Mouse (Mus musculus) heart, embryonic 12.5 days (tissue): ENCODE data around the gene Fmo2. TPM values are rescaled to one million over a fixed set of nuclear protein-coding genes. Genes with fewer than 3 reads are reported as not detected.

Experiments used
- ATAC-seq: fragments of 200-750 bp; cut with Nextera tagmentation; 2 replicates; pipeline ENCODE4 v1.8.0; 2017; ENCODE audit warnings: moderate TSS enrichment, moderate library complexity; ENCODE audit not compliant: insufficient number of reproducible peaks, low FRiP score
- H3K27ac ChIP-seq: fragments of 300-500 bp; sonication (generic); 2 replicates; pipeline ENCODE4 v1.5.1; 2016; ENCODE audit warnings: mild to moderate bottlenecking, moderate library complexity; ENCODE audit not compliant: poor library complexity, severe bottlenecking
- H3K27me3 ChIP-seq: fragments of 300-500 bp; sonication (generic); replicated peaks from 2 replicates; pipeline ENCODE4 v1.6.1; 2016; ENCODE audit warnings: mild to moderate bottlenecking, moderate library complexity
- H3K36me3 ChIP-seq: fragments of 300-500 bp; sonication (generic); 2 replicates; pipeline ENCODE4 v1.6.1; 2016; ENCODE audit warnings: mild to moderate bottlenecking, moderate library complexity
- H3K4me1 ChIP-seq: fragments of 300-500 bp; sonication (generic); replicated peaks from 2 replicates; pipeline ENCODE4 v1.6.1; 2016; ENCODE audit warnings: mild to moderate bottlenecking
- H3K4me2 ChIP-seq: fragments of 300-500 bp; sonication (generic); 2 replicates; pipeline ENCODE4 v1.6.1; 2016; ENCODE audit warnings: mild to moderate bottlenecking, moderate library complexity
- H3K4me3 ChIP-seq: fragments of 300-500 bp; sonication (generic); 2 replicates; pipeline ENCODE4 v1.5.1; 2016; ENCODE audit warnings: mild to moderate bottlenecking
- H3K9ac ChIP-seq: fragments of 300-500 bp; sonication (generic); 2 replicates; pipeline ENCODE4 v1.6.1; 2016; ENCODE audit warnings: mild to moderate bottlenecking, moderate library complexity
- H3K9me3 ChIP-seq: fragments of 300-500 bp; sonication (generic); replicated peaks from 2 replicates; pipeline ENCODE4 v1.6.1; 2016; ENCODE audit warnings: mild to moderate bottlenecking, moderate library complexity
- WGBS: fragments of 180-500 bp; shearing (Covaris S2); methylation state at CpG from one replicate; pipeline ENCODE4 v1.1.7; 2016; 5-methylcytosine and 5-hydroxymethylcytosine counted together
- polyA plus RNA-seq: library from polyadenylated mRNA; unstranded; fragments of >200 nt; fragmentation: Nextera tagmentation; extraction: Ambion mirVana; gene quantifications from 2 replicates; pipeline ENCODE4 v1.2.1, GENCODE M21; 2016

Gene Fmo2
- polyA plus RNA-seq, 1 experiment from 2014 or later = 1.4 TPM

GRCm38 (mm10) chr1:162864279-162864678 is 34.2 kb downstream of the Fmo2 start:
- H3K4me3 ChIP-seq = no peak overlapping the region
- no peak for ATAC-seq
- 87% methylated on average over 5 of the region's 5 CpGs for WGBS
- H3K4me2 ChIP-seq = no peak overlapping the region
- H3K4me1 ChIP-seq = no peaks in the 10 kb centered on the region
- no peak overlapping the region for H3K27ac ChIP-seq
- no peaks in the 10 kb centered on the region for H3K36me3 ChIP-seq
- H3K9me3 ChIP-seq = no peaks in the 10 kb centered on the region
- no peak overlapping the region for H3K9ac ChIP-seq
- H3K27me3 ChIP-seq = no peaks in the 10 kb centered on the region

- WGBS = 80% methylated on average over 3 of the region's 3 CpGs
- no peak overlapping the region for H3K4me2 ChIP-seq
- H3K27me3 ChIP-seq = no peaks in the 10 kb centered on the region
These were observed 34.9 kb downstream of the Fmo2 start for GRCm38 (mm10) chr1:162863579-162863978.

DNA sequence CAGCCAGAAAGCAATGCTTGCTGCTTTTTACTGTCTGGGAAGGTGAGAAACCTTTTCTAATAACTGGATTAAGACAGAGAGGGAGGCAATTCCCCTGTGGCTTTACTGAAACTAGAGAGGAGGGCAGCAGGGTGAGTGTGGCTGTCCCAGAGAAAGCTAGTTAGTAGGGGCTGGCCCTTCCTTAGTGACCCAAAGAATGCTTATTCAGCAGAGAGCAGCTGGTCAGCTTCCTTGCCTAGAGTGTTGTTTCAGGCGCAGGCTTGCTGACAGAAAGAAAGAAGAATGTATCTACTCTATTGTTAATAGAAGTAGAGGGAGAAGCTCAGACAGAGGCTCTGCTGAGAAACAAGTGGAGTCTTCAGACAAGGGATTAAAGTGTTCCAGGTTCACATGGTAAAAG is 36.2 kb downstream of the Fmo2 start:
- Histone ChIP-seq H3K9ac (no peak overlapping the region), H3K4me2 (no peak overlapping the region), H3K36me3 (no peaks in the 10 kb centered on the region), H3K4me3 (no peak overlapping the region), H3K9me3 (no peaks in the 10 kb centered on the region), H3K4me1 (no peaks in the 10 kb centered on the region), H3K27ac (no peak overlapping the region), H3K27me3 (no peaks in the 10 kb centered on the region)
- WGBS = 39% methylated on average over 1 of the region's 1 CpGs
- no peak for ATAC-seq

More at GRCm38 (mm10) chr1:162863579-162863978, 34.9 kb downstream of the Fmo2 start:
- no peak overlapping the region for H3K9ac ChIP-seq
- no peak overlapping the region for H3K27ac ChIP-seq
- ATAC-seq = no peak
- H3K4me3 ChIP-seq = no peak overlapping the region
- H3K36me3 ChIP-seq = no peaks in the 10 kb centered on the region
- H3K9me3 ChIP-seq = no peaks in the 10 kb centered on the region
- no peaks in the 10 kb centered on the region for H3K4me1 ChIP-seq

DNA sequence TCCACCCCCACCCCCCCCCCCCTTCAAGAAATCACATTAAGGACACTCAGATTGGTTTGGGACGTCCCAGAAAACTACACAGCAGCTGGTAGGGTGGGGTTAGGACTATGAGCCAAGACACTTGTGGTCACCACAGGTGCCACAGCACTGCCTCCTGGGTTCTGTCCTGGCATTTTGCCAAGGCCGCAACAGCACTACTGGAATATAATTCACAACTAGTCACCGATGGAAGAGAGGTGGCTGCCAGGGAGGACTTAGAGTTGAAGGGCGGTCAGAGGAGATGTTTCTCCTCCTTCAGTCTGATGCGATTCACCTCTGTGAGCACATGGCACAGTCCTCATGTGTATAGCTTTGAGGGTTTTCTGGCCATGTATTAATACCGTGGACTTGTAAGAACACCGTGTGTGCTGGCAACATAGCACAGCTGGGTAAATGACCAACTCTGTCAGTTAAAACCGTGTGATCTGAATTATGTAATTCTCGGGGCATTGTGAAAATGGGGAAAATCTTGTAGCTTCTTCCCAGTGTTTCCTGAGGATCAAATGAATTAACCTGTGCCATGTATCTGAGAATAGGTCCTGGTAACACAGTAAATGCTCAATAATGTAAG is 38.4 kb downstream of the Fmo2 start:
- Histone ChIP-seq H3K36me3 (no peaks in the 10 kb centered on the region), H3K4me2 (no peak overlapping the region), H3K9ac (no peak overlapping the region), H3K4me3 (no peak overlapping the region), H3K4me1 (no peaks in the 10 kb centered on the region), H3K9me3 (no peaks in the 10 kb centered on the region), H3K27me3 (no peaks in the 10 kb centered on the region), H3K27ac (no peak overlapping the region)
- no peak for ATAC-seq
- 81% methylated on average over 9 of the region's 9 CpGs for WGBS

DNA sequence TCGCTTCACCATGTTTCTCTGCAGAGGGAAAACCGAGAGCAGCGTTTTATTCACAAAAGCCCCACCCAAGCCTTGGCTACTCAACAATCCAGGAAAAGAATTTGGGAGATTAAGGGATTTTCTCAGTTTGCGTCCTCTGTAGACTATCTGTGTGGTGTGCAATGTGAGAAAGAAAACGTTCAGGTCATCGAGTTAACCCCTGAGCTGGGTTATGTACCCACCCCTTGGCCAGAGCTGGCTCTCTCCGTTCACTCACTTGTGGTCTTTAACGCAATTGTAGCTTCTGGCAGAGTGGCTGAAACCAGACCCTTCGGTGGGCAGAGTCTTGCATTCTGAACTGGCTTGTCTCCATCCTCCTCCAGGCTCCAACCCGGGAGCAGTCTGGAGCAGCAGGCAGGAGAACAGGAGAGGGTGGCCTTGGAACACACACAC is 39.0 kb downstream of the Fmo2 start:
- Histone ChIP-seq H3K27ac (no peak overlapping the region), H3K9ac (no peak overlapping the region), H3K9me3 (no peaks in the 10 kb centered on the region), H3K4me2 (no peak overlapping the region), H3K4me3 (no peak overlapping the region), H3K4me1 (no peaks in the 10 kb centered on the region), H3K27me3 (no peaks in the 10 kb centered on the region), H3K36me3 (no peaks in the 10 kb centered on the region)
- 62% methylated on average over 10 of the region's 10 CpGs for WGBS
- 0 out of 2 replicates have a peak, but pooled peaks have one; percentile 29 for ATAC-seq

- Histone ChIP-seq H3K9me3 (no peaks in the 10 kb centered on the region), H3K27me3 (no peaks in the 10 kb centered on the region), H3K4me3 (no peak overlapping the region), H3K4me1 (no peaks in the 10 kb centered on the region), H3K27ac (no peak overlapping the region), H3K9ac (no peak overlapping the region), H3K36me3 (no peaks in the 10 kb centered on the region), H3K4me2 (no peak overlapping the region)
- 72% methylated on average over 12 of the region's 12 CpGs for WGBS
- ATAC-seq = no peak
These were observed 39.8 kb downstream of the Fmo2 start for GRCm38 (mm10) chr1:162858748-162859130.

GRCm38 (mm10) chr1:162857766-162858747 is 40.5 kb downstream of the Fmo2 start:
- Histone ChIP-seq H3K4me2 (no peak overlapping the region), H3K4me1 (no peaks in the 10 kb centered on the region), H3K9me3 (no peaks in the 10 kb centered on the region), H3K27me3 (no peaks in the 10 kb centered on the region), H3K36me3 (no peaks in the 10 kb centered on the region), H3K4me3 (no peak overlapping the region), H3K27ac (no peak overlapping the region), H3K9ac (no peak overlapping the region)
- no peak for ATAC-seq
- WGBS = 71% methylated on average over 18 of the region's 18 CpGs

- Histone ChIP-seq H3K4me2 (no peak overlapping the region), H3K27me3 (no peaks in the 10 kb centered on the region), H3K4me1 (no peaks in the 10 kb centered on the region), H3K36me3 (no peaks in the 10 kb centered on the region), H3K27ac (no peak overlapping the region), H3K9ac (no peak overlapping the region), H3K4me3 (no peak overlapping the region), H3K9me3 (no peaks in the 10 kb centered on the region)
- WGBS = 37% methylated on average over 3 of the region's 3 CpGs
- ATAC-seq = no peak
These were observed 44.6 kb downstream of the Fmo2 start for GRCm38 (mm10) chr1:162853812-162854482.

DNA sequence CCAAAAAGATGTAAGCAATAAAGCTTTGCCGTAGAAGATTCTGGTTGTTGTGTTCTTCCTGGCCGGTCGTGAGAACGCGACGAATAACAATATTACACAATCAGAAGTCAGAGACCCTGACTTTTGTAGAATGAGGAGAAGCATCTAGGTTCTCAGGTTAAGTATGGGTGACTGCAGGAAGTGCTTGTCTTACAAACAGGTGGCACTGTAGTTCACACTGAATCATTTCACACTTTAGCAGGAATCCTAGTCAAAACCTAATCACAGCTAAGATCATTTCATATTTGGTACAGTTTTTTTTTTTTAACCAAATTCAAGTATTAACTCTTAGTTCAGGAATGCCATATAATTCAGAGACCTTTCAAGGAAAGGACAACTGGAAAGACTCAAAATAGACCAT is 51.0 kb downstream of the Fmo2 start:
- H3K4me3 ChIP-seq = no peak overlapping the region
- H3K4me2 ChIP-seq = no peak overlapping the region
- no peak overlapping the region for H3K27ac ChIP-seq
- no peaks in the 10 kb centered on the region for H3K4me1 ChIP-seq
- H3K9ac ChIP-seq = no peak overlapping the region
- no peaks in the 10 kb centered on the region for H3K9me3 ChIP-seq
- no peaks in the 10 kb centered on the region for H3K27me3 ChIP-seq
- H3K36me3 ChIP-seq = no peaks in the 10 kb centered on the region
- ATAC-seq = no peak
- WGBS = 92% methylated on average over 6 of the region's 6 CpGs

- Histone ChIP-seq H3K9ac (no peak overlapping the region), H3K4me2 (no peak overlapping the region), H3K27ac (no peak overlapping the region), H3K36me3 (no peaks in the 10 kb centered on the region), H3K4me1 (no peaks in the 10 kb centered on the region), H3K4me3 (no peak overlapping the region), H3K9me3 (no peaks in the 10 kb centered on the region), H3K27me3 (no peaks in the 10 kb centered on the region)
- 87% methylated on average over 9 of the region's 9 CpGs for WGBS
- no peak for ATAC-seq
These were observed 58.3 kb downstream of the Fmo2 start for GRCm38 (mm10) chr1:162840211-162840610.

DNA sequence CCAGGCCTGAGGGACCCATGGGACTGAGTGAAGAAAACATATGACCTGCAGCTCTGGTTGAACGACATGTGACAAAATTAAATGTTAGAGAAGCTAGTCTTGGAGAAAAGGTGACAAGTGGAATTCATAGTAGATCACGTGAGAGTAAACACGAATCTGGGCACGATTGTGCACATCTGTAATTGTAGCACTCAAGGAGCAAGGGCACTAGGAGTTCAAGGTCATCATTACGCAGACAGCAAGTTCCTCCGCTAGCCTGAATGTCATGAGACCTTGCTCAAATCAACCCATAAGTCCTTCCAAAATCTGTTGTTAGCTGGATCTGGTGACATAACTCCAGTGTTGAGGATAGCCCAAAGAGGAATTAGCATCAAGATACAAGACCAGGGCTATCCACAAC is 59.5 kb downstream of the Fmo2 start:
- H3K4me3 ChIP-seq = no peak overlapping the region
- ATAC-seq = no peak
- no peak overlapping the region for H3K9ac ChIP-seq
- no peaks in the 10 kb centered on the region for H3K27me3 ChIP-seq
- H3K9me3 ChIP-seq = no peaks in the 10 kb centered on the region
- no peak overlapping the region for H3K4me2 ChIP-seq
- H3K27ac ChIP-seq = no peak overlapping the region
- no peaks in the 10 kb centered on the region for H3K36me3 ChIP-seq
- WGBS = 86% methylated on average over 6 of the region's 6 CpGs
- H3K4me1 ChIP-seq = no peaks in the 10 kb centered on the region
